Mouse (Mus musculus) adipose tissue, adult 10 weeks (tissue): ENCODE results near the gene Usp17lc. TPM values are rescaled to one million over a fixed set of nuclear protein-coding genes. Genes with fewer than 3 reads are reported as not detected.

Source experiments
- polyA plus RNA-seq: library from polyadenylated mRNA; stranded (reverse); fragments of 350-450 nt; fragmentation: Illumina TruSeq; extraction: RNeasy Lipid Tissue Mini Kit (QIAGEN cat#74804); gene quantifications from one replicate; pipeline ENCODE4 v1.2.3, GENCODE M21; 2014; ENCODE audit warnings: low read depth, low replicate concordance

Gene Usp17lc
- not detected for polyA plus RNA-seq

GRCm38 (mm10) chr7:103414772-103415171 is at the start of gene Usp17lc:
Usp17lc (plus strand) TSS chr7:103415072.

GRCm38 (mm10) chr7:103386077-103386476 is 28.8 kb upstream of the Usp17lc start, which contains the start of gene Olfr603:
Olfr603 (minus strand) TSS chr7:103386177.

GRCm38 (mm10) chr7:103445339-103445738 is 30.5 kb downstream of the Usp17lc start, which contains the start of gene Olfr605:
Olfr605 (minus strand) TSS chr7:103445439.

GRCm38 (mm10) chr7:103448746-103449145 is 33.9 kb downstream of the Usp17lc start, which contains the start of gene Olfr606:
Olfr606 (plus strand) TSS chr7:103449046.

Other genes with a start within 250 kb of the Usp17lc start
- not detected for gene Olfr591, start 236.7 kb upstream of the Usp17lc start, polyA plus RNA-seq
- gene Olfr592, start 230.3 kb upstream of the Usp17lc start, polyA plus RNA-seq: not detected
- gene Olfr593, start 203.2 kb upstream of the Usp17lc start, polyA plus RNA-seq: not detected
- not detected for gene Olfr594, start 198.1 kb upstream of the Usp17lc start, polyA plus RNA-seq
- gene Usp17ld, start 162.6 kb upstream of the Usp17lc start, polyA plus RNA-seq: not detected
- gene Olfr596, start 109.4 kb upstream of the Usp17lc start, polyA plus RNA-seq: not detected
- gene Olfr597, start 98.8 kb upstream of the Usp17lc start, polyA plus RNA-seq: not detected
- gene Olfr598, start 91.5 kb upstream of the Usp17lc start, polyA plus RNA-seq: not detected
- gene Olfr599, start 79.2 kb upstream of the Usp17lc start, polyA plus RNA-seq: not detected
- not detected for gene Olfr600, start 65.4 kb upstream of the Usp17lc start, polyA plus RNA-seq
- gene Olfr601, start 52.4 kb upstream of the Usp17lc start, polyA plus RNA-seq: not detected
- gene Olfr603, start 28.9 kb upstream of the Usp17lc start, polyA plus RNA-seq: not detected
- not detected for gene Olfr605, start 30.4 kb downstream of the Usp17lc start, polyA plus RNA-seq
- gene Olfr606, start 34.0 kb downstream of the Usp17lc start, polyA plus RNA-seq: not detected
- gene Olfr607, start 49.1 kb downstream of the Usp17lc start, polyA plus RNA-seq: not detected
- gene Olfr608, start 54.8 kb downstream of the Usp17lc start, polyA plus RNA-seq: not detected
- not detected for gene Olfr609, start 83.0 kb downstream of the Usp17lc start, polyA plus RNA-seq
- gene Olfr610, start 97.0 kb downstream of the Usp17lc start, polyA plus RNA-seq: not detected
- gene Olfr611, start 105.8 kb downstream of the Usp17lc start, polyA plus RNA-seq: not detected
- gene Olfr612, start 127.6 kb downstream of the Usp17lc start, polyA plus RNA-seq: not detected
- gene Olfr613, start 133.0 kb downstream of the Usp17lc start, polyA plus RNA-seq: not detected
- gene Olfr615, start 141.0 kb downstream of the Usp17lc start, polyA plus RNA-seq: not detected
- gene Olfr616, start 154.1 kb downstream of the Usp17lc start, polyA plus RNA-seq: not detected
- not detected for gene Olfr617, start 158.0 kb downstream of the Usp17lc start, polyA plus RNA-seq
- not detected for gene Olfr618, start 175.0 kb downstream of the Usp17lc start, polyA plus RNA-seq
- gene Olfr619, start 185.5 kb downstream of the Usp17lc start, polyA plus RNA-seq: not detected
- not detected for gene Olfr620, start 197.5 kb downstream of the Usp17lc start, polyA plus RNA-seq
- gene Olfr622, start 227.6 kb downstream of the Usp17lc start, polyA plus RNA-seq: not detected
- not detected for gene Olfr623, start 248.6 kb downstream of the Usp17lc start, polyA plus RNA-seq